24 mouse cellular contexts compared by ENCODE assay signal in genomic region chr1:159747969-159748368, GRCm38 (mm10).
DNase-seq lines count a peak whose midpoint lies in the region; ATAC-seq lines count a peak whose summit lies in the region.
"Had no signal": no experiment of that assay in that cellular context is flagged by ENCODE, and none has a peak within 500 bp of the region (broad histone marks: within the 10 kb centered on the region; RNA-seq: fewer than 3 reads in every experiment).

No protein-coding gene starts in this region.

- intact Hi-C loops in heart, postnatal 25 days (cut with DNase I): no loop called here

- H3K4me1 ChIP-seq in kidney, embryonic 16.5 days (ENCODE audit: insufficient read depth, low read length): no peaks in the 10 kb centered on the region
- H3K4me1 ChIP-seq in kidney, embryonic 14.5 days (ENCODE audit: control insufficient read depth, insufficient read depth, low read length): peaks cover 3% of the 10 kb centered on the region; the same call in 1 of the 2 replicates
- H3K4me1 ChIP-seq: embryonic facial prominence, embryonic 12.5 days had no signal

- WGBS in kidney, embryonic 16.5 days: 49% methylated on average over 7 of the region's 7 CpGs
- WGBS in kidney, embryonic 14.5 days: 49% methylated on average over 7 of the region's 7 CpGs

- H3K4me2 ChIP-seq in kidney, embryonic 16.5 days (replicated peaks; ENCODE audit: low read depth, low read length): no peak overlapping the region
- no peak overlapping the region for H3K4me2 ChIP-seq in kidney, embryonic 14.5 days (replicated peaks; ENCODE audit: low read depth, low read length)
- H3K4me2 ChIP-seq: embryonic facial prominence, embryonic 12.5 days; forebrain, embryonic 13.5 days had no signal

- peak; percentile 76 for DNase-seq in heart, adult 11 months
- no peak for DNase-seq in heart, postnatal 25 days (ENCODE audit: low spot score)
- peak; percentile 34 for DNase-seq in kidney, postnatal 10 days
- no peak for DNase-seq in kidney, adult 8-10 months
- DNase-seq in kidney, postnatal 4 days: peak; percentile 30 to 59
- DNase-seq in kidney, postnatal 25 days: no peak
- DNase-seq: adrenal gland, adult 8-10 months; adrenal gland, postnatal 14 days; adrenal gland, postnatal 36 days; B cell, adult 2 months; cerebellum, adult 11-12 months; cerebellum, adult 2 months; cerebellum, adult 9-10 months; cerebellum, postnatal 10 days; cerebellum, postnatal 25 days had no signal

- H3K9me3 ChIP-seq in kidney, embryonic 16.5 days (ENCODE audit: low read length): no peaks in the 10 kb centered on the region
- H3K9me3 ChIP-seq in kidney, embryonic 14.5 days (ENCODE audit: control insufficient read depth, low read length): no peaks in the 10 kb centered on the region
- H3K9me3 ChIP-seq: embryonic facial prominence, embryonic 10.5 days; embryonic facial prominence, embryonic 12.5 days; forebrain, embryonic 13.5 days; G1E had no signal

- no peak overlapping the region for H3K27ac ChIP-seq in kidney, embryonic 16.5 days (ENCODE audit: low read length)
- H3K27ac ChIP-seq in kidney, embryonic 14.5 days (ENCODE audit: low read depth, low read length): no peak overlapping the region
- H3K27ac ChIP-seq: embryonic facial prominence, embryonic 10.5 days; embryonic facial prominence, embryonic 12.5 days; forebrain, embryonic 13.5 days had no signal

- no peak overlapping the region for H3K9ac ChIP-seq in kidney, embryonic 16.5 days (replicated peaks; ENCODE audit: low read length)
- H3K9ac ChIP-seq in kidney, embryonic 14.5 days (ENCODE audit: low read depth, low read length): no peak overlapping the region
- H3K9ac ChIP-seq: embryonic facial prominence, embryonic 12.5 days; forebrain, embryonic 13.5 days had no signal

- H3K4me3 ChIP-seq in kidney, embryonic 16.5 days (ENCODE audit: low read length): no peak overlapping the region
- H3K4me3 ChIP-seq in kidney, embryonic 14.5 days (ENCODE audit: low read length): no peak overlapping the region
- H3K4me3 ChIP-seq: embryonic facial prominence, embryonic 10.5 days; embryonic facial prominence, embryonic 12.5 days; forebrain, embryonic 13.5 days had no signal

- H3K27me3 ChIP-seq in kidney, embryonic 16.5 days (ENCODE audit: insufficient read depth, low read length): no peaks in the 10 kb centered on the region
- no peaks in the 10 kb centered on the region for H3K27me3 ChIP-seq in kidney, embryonic 14.5 days (ENCODE audit: control insufficient read depth, insufficient read depth, low read length)
- H3K27me3 ChIP-seq: embryonic facial prominence, embryonic 12.5 days; forebrain, embryonic 13.5 days had no signal

- peak; percentile 73 for ATAC-seq in kidney, embryonic 16.5 days (ENCODE audit: low FRiP score, low TSS enrichment)
- no peak for ATAC-seq in kidney, embryonic 14.5 days (ENCODE audit: low FRiP score, low TSS enrichment)
- ATAC-seq: activated CD4-positive, CD25-positive, alpha-beta regulatory T cell, adult 4 months; CD4-positive, CD25-positive, alpha-beta regulatory T cell, adult 4 months; forebrain, embryonic 13.5 days; Patski had no signal

- H3K36me3 ChIP-seq in kidney, embryonic 16.5 days (ENCODE audit: insufficient read depth, low read length): no peaks in the 10 kb centered on the region
- H3K36me3 ChIP-seq in kidney, embryonic 14.5 days (ENCODE audit: control insufficient read depth, insufficient read depth, low read length): no peaks in the 10 kb centered on the region
- H3K36me3 ChIP-seq: embryonic facial prominence, embryonic 10.5 days; embryonic facial prominence, embryonic 12.5 days; G1E had no signal

Comparison
In these comparisons a context has a peak if more than half of its experiments do, and no peak if none do; other contexts are left out.
1. DNase-seq: peak in heart, adult 11 months (single experiment), kidney, postnatal 10 days (single experiment) and kidney, postnatal 4 days (2 of 2); none in heart, postnatal 25 days (single experiment), kidney, adult 8-10 months (0 of 2) and kidney, postnatal 25 days (0 of 2).